Mouse (Mus musculus) erythroblast, embryonic 14.5 days (primary cell): ENCODE data around the gene Cfap77.

Experiments used
- GATA1 ChIP-seq: IDR thresholded peaks from 2 replicates; pipeline ENCODE4 v1.6.1; 2012; ENCODE audit warnings: low read length, inconsistent platforms, mixed read lengths
- TAL1 ChIP-seq: IDR thresholded peaks from 3 replicates; pipeline ENCODE4 v1.6.1; 2012; ENCODE audit warnings: low read length, inconsistent platforms, mixed read lengths

GRCm38 (mm10) chr2:28938997-28939396 is 115.9 kb downstream of the Cfap77 start:
- TF ChIP-seq GATA1 (no peak), TAL1 (no peak)
